Mouse (Mus musculus): ENCODE data around the gene Rc3h1. TPM values are rescaled to one million over a fixed set of nuclear protein-coding genes. Genes with fewer than 3 reads are reported as not detected.
"Not testable (repeated sequence)": the region's sequence is repeated elsewhere in the genome, so short reads cannot be mapped to it uniquely, and the experiment has no call there.

Gene Rc3h1
- 10 to 100 TPM; 41.0 to 42.9 TPM for total RNA-seq (2021)

DNA sequence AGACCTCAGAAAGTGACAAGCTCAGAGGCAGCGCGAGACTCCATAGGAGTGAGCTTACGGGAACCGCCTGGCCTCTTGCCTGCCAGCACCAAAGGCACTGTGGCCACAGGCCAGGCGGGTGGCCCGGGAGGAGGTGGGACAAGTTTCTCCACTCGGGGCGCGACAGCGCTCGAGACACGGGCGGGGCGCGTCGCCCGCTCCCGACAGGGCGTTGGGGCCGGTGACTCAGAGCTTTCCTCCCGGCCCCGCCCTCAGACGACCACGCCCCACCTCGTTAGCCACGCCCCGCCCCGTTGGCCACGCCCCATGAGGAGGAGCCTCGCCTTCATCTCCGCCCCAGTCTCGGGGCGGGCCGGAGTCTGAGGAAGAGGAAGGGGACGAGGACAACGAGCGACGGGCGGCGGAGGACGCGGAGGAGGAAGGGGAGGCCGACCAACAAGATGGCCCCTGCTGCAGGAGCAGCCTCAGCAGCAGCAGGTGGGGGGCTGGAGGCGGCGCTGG is at the start of gene Rc3h1:
Gene Rc3h1 (plus strand): TSS at position 362 of the 501 bp plus-strand sequence.
- DNase-seq (ENCODE audit: low spot score in 2 of 2) = peak; percentile 96 to 98
- intact Hi-C loops (cut with DNase I) = loop anchor here (5.0 kb wide), 1 partner anchor 114 kb away; the partner anchor contains the start of gene Rabgap1l

- no peak for DNase-seq (ENCODE audit: low spot score in 2 of 2)
- intact Hi-C loops (cut with DNase I) = loop anchor here (10.0 kb wide), 1 partner anchor 77 kb away; no protein-coding TSS in a partner anchor
Measured at GRCm38 (mm10) chr1:160858132-160858531, 48.1 kb upstream of the Rc3h1 start.

DNA sequence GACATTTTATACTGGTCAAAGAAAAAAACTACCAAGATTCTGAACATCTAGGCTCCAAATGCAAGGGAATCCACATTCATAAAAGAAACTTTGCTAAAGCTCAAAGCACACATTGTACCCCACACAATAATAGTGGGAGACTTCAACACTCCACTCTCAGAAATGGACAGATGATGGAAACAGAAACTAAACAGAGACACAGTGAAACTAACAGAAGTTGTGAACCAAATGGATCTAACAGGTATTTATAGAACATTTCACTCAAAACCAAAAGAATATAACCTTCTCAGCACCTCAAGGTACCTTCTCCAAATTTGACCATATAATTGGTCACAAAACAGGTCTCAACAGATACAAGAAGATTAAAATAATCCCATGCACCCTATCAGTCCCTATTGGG is 46.3 kb upstream of the Rc3h1 start:
- DNase-seq (ENCODE audit: low spot score in 2 of 2) = not testable (repeated sequence)
- intact Hi-C loops (cut with DNase I) = loop anchor here (5.0 to 10.0 kb wide), 3 partner anchors 75 to 118 kb away; no protein-coding TSS in a partner anchor

DNA sequence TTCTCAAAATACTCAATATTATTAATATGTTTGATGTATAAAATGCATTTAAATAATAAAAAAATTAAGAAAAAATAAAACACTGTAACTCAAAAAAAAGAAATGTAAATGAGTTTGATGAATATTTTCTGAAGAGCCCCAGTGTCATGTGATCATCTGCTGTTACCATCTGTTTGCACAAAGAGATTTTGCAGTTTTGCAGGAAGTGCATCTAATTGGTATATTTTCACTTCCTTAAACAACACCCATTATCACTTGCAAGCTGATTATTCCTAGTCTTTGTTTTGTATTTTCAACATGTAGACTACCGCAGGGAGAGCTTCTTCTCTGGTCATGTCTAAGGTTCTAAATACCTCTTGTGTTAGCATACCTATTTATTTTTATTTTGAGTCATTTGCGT is 45.1 kb upstream of the Rc3h1 start:
- intact Hi-C loops (cut with DNase I) = loop anchor here (5.0 kb wide), 2 partner anchors 104 to 119 kb away; no protein-coding TSS in a partner anchor
- DNase-seq (ENCODE audit: low spot score in 2 of 2) = no peak

DNA sequence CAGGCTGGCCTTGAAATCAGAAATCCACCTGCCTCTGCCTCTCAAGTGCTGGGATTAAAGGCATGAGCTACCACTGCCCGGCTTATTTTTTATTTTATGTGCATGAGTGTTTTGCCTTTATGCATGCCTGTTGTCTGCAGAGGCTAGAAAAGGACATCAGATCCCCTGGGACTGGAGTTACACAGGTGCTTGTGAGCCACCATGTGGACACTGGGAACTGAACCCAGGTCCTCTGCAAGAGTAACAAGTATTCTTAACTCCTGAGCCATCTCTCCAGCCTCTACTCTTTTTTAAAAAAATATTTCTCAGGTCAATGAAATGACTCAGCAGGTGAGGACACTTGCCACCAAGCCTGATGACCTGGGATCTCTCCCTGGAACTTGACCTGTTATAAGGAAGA is 44.6 kb upstream of the Rc3h1 start:
- intact Hi-C loops (cut with DNase I) = loop anchor here (5.0 kb wide), 2 partner anchors 104 to 119 kb away; no protein-coding TSS in a partner anchor
- DNase-seq (ENCODE audit: low spot score in 2 of 2) = no peak

DNA sequence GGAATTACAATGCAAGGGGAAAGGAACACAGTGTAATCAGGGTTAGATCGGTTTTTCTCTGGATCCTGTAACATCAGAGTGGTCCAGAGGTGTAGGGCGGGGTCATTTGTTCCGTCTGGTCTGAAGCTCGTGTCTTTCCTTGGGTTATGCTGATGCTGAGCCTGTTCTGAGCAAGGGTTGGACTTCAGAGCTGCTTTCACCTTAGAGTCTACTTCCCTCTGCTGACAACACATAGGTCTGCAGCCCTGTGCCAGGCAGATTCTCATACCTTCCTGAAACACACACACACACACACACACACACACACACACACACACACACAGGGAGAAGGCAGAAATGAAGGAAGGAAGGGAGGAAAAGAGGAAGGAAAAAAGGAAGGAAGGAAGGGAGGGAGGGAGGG is 43.2 kb upstream of the Rc3h1 start:
- peak; percentile 9 to 12 for DNase-seq (ENCODE audit: low spot score in 2 of 2)
- intact Hi-C loops (cut with DNase I) = loop anchor here (5.0 kb wide), 2 partner anchors 106 to 121 kb away; no protein-coding TSS in a partner anchor

DNA sequence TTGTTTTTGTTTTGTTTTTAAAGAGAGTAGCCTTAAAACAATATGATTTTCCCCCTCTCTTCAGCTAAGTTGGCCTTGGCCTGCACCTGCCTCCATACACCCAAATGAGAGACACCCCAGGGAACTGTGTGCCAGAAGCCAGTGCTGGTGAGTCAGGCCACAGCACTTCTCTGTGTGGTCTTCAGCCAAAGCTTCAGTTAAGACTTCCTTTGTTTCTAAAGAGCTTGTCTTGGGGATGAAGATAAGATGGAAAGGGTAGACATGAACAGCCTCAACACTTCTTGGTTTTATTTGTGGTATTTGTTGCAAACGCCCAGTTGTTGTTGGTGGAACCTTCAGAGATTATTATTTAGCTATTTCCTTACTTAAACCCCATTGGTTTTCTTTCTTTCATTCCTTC is 31.5 kb upstream of the Rc3h1 start:
- intact Hi-C loops (cut with DNase I) = no loop called here
- no peak for DNase-seq (ENCODE audit: low spot score in 2 of 2)

DNA sequence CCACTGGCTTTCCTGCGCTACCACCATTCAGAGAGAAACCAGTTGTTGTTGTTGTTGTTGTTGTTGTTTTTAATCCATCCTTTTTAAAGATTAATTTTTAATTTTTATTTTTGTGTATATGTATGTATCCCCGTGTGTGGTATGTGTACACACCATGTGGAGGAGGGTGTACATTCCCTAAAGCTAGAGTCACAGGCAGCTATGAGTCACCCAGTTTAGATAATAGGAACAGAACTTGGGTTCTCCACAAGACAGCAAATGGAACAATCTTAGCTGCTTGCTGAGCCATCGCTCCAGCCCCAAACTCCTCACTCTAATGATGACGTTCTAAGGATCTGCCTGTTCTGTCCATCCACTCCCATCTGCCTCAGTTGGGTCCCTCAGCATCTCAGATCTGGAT is 29.2 kb upstream of the Rc3h1 start:
- DNase-seq (ENCODE audit: low spot score in 2 of 2) = no peak
- intact Hi-C loops (cut with DNase I) = no loop called here

DNA sequence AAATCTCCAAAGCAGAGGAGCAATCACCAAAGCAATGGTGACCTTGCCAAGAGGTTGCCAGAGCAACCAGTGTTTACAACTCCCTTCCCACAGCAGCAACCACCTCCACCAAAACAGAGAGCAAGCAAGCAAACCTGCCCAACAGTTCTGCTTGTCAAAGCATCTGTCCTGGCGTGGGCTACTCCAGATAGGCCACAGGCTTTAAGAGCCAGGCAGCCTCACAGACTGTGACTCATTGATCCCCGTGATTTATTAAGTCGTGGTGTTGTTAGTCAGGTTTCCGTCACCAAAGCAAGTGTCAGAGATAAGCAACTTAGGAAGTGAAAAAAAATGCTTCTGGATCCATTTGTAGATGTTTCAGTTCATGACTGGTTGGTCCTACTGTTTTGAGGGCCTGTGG is 27.7 kb upstream of the Rc3h1 start:
- DNase-seq (ENCODE audit: low spot score in 2 of 2) = no peak
- intact Hi-C loops (cut with DNase I) = no loop called here

DNA sequence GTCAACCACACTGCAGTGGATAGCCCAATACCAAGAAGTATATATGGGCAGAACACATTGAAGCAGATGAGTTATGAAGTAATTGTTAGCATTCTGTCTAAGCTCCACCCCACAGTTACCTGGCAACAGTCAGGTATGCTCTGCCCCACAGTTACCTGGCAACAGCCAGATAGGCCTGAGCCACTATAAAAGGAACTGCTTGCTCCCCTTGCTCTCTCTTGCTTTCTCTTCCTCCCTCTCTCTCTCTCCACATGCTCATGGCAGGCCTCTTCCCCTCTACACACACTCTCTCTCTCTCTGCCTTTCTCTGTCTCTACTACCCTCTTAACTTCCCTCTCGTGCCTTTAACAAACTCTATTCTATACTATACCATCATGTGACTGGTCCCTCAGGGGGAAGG is 24.8 kb upstream of the Rc3h1 start:
- DNase-seq (ENCODE audit: low spot score in 2 of 2) = not testable (repeated sequence)

GRCm38 (mm10) chr1:160881968-160882367 is 24.2 kb upstream of the Rc3h1 start:
- intact Hi-C loops (cut with DNase I) = no loop called here
- no peak for DNase-seq (ENCODE audit: low spot score in 2 of 2)

More for the DNA sequence above, 24.8 kb upstream of the Rc3h1 start:
- intact Hi-C loops (cut with DNase I) = not testable (repeated sequence)

- intact Hi-C loops (cut with DNase I) = no loop called here
- DNase-seq (ENCODE audit: low spot score in 2 of 2) = no peak
Measured at GRCm38 (mm10) chr1:160884273-160884672, 21.9 kb upstream of the Rc3h1 start.

DNA sequence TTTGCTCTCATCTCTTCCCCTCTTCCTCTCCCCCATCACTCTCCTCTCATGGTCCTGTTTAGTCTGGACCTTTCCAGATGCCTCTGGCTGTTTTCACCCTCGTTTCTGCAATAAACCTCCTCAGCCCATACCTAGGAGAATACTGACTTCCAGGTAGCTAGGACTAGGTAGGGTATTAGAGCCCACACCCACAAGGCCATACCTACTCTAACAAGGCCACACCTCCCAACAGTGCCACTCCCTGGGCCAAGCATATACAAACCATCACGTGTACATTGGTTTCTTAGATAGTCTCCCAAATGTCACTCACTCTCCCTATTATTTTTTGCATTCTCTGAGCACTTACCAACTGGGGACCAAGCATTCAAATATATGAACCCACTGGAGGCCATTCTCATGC is 21.2 kb upstream of the Rc3h1 start:
- intact Hi-C loops (cut with DNase I) = no loop called here
- DNase-seq (ENCODE audit: low spot score in 2 of 2) = no peak

DNA sequence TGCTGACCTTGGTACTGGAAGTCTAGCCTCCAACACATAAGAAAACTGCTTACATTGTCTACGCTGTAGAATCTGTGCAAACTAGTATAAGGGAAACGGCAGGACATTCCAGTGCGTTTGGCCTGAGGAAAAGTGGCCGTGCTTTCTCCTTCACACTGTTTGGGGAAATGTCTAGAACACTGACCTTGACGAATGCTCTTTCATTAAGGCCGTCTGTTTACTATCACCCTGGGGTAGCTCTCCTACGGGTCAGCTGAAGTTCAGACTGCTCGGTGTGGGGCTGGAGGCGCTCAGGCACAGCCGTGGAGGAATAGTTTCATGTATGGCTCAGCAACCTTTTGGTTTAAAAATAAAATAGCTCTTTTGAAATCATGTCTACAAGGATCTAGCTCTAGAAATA is 6.5 kb upstream of the Rc3h1 start:
- intact Hi-C loops (cut with DNase I) = no loop called here
- DNase-seq (ENCODE audit: low spot score in 2 of 2) = no peak

- intact Hi-C loops (cut with DNase I) = no loop called here
- no peak for DNase-seq (ENCODE audit: low spot score in 2 of 2)
Measured at GRCm38 (mm10) chr1:160904047-160904446, 2.2 kb upstream of the Rc3h1 start.

DNA sequence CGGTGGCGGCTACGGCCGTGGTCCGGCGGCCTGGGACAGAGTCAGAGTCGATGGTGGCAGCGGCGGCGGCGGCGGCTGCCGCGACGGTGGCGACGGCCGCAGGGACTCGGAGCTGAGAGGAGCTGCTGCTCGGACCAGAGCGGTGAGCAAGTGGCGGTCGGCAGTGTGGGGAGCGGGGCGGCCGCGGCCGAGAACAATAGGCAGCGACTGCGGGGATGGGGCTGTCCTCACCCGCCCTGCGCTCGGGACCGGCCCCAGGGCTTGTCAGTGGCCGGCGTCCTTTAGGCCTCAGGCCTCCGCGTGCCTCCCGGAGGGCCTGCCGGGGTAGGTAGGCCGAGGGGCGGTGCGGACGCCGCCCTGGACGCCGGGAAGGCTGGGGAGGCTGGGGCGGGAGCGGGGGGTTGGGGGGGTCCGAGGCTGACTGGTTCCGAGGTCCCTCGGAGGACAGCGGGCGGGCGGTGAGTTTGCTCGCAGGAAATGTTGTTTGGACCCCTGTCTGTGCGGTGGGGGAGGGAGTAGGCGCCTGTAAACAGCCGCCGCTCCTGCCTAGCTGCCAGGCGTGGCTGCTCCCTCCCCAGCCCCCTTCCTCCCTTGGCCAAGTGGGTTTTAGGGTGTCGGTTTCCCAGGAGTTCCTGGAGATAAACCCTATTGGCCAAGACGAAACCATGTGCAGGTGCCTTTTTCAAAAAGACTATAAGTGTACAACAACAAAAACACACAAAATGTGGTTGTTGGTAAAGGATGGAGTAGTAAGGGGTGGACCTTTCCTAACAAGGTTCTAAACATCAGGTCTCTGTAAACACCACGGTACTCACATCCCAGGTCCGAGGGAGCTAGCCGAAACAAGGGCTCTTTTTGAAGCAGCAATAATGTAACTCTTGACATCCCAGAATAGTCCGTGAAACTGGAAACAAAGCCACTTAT is 602 bp downstream of the Rc3h1 start:
- intact Hi-C loops (cut with DNase I) = loop anchor here (5.0 kb wide), 1 partner anchor 115 kb away; the partner anchor contains the start of gene Rabgap1l

GRCm38 (mm10) chr1:160910176-160910575 is 4.0 kb downstream of the Rc3h1 start:
- no peak for DNase-seq (ENCODE audit: low spot score in 2 of 2)
- intact Hi-C loops (cut with DNase I) = no loop called here

More for the DNA sequence above, 602 bp downstream of the Rc3h1 start:
- peak; percentile 53 to 61 for DNase-seq (ENCODE audit: low spot score in 2 of 2)

DNA sequence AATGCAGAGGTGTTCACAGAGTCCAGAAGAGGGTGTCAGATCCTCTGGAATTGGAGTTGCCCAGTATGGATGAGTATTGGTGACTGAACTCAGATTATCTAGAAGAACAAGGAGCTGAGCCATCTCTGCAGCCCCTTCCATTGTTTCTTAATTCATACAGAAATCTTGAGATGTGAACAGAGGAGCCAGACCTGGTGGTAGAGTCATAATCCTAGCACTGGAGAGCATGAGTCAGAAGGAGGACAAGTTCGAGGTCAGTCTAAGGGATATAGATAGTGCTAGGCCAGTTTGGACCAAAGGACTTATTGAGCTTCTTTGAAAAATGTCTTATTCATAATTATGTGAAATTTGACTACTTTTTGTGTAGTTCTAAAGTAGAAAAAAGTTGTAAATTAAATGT is 4.6 kb downstream of the Rc3h1 start:
- no peak for DNase-seq (ENCODE audit: low spot score in 2 of 2)
- intact Hi-C loops (cut with DNase I) = no loop called here

- no peak for DNase-seq (ENCODE audit: low spot score in 2 of 2)
- intact Hi-C loops (cut with DNase I) = no loop called here
Measured at GRCm38 (mm10) chr1:160919383-160919782, 13.2 kb downstream of the Rc3h1 start.

- intact Hi-C loops (cut with DNase I) = no loop called here
- DNase-seq (ENCODE audit: low spot score in 2 of 2) = no peak
Measured at GRCm38 (mm10) chr1:160921938-160922337, 15.7 kb downstream of the Rc3h1 start.

DNA sequence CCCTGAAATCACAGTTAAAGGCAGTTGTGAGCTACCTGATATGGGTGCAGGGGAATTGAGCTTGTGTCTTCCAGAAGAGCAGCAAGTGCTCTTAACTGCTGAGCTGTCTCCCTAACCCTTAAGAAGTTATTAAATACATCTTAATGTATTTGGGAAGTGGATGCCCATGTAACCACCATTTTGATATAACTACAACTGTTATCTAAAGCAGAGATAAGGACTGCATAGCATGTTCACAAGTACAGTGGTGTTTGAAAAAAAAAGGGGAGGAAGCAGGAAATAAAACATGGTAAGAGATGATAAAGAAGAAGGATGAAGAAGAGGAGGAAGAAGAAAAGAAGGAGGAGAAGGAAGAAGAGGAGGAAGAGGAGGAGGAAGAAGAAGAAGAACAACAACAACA is 25.1 kb downstream of the Rc3h1 start:
- no peak for DNase-seq (ENCODE audit: low spot score in 2 of 2)
- intact Hi-C loops (cut with DNase I) = loop anchor here (10.0 kb wide), 1 partner anchor 77 kb away; no protein-coding TSS in a partner anchor

All from left cerebral cortex, postnatal 36 days (tissue).